Mouse (Mus musculus) neural tube, embryonic 13.5 days (tissue): ENCODE measurements at regions not wholly inside any gene's neighbourhood (a gene's known extent, or its start where the extent isn't known, plus 50 kb on each side); places are given as distances from the start of the nearest gene placed in this dataset.
A peak's percentile ranks its signal among the peaks of the same experiment; 100 is the strongest.

Experiments
- ATAC-seq: fragments of 200-750 bp; cut with Nextera tagmentation; 2 replicates; pipeline ENCODE4 v1.8.0; 2017; ENCODE audit warnings: low read depth, mild to moderate bottlenecking, moderate TSS enrichment, moderate library complexity
- H3K27ac ChIP-seq: fragments of 300-500 bp; sonication (generic); replicated peaks from 2 replicates; pipeline ENCODE4 v1.5.1; 2015; ENCODE audit warnings: moderate library complexity, mild to moderate bottlenecking, inconsistent platforms
- H3K27me3 ChIP-seq: fragments of 300-500 bp; sonication (generic); 2 replicates; pipeline ENCODE4 v1.6.1; 2015; ENCODE audit warnings: mild to moderate bottlenecking, inconsistent platforms
- H3K36me3 ChIP-seq: fragments of 300-500 bp; sonication (generic); 2 replicates; pipeline ENCODE4 v1.6.1; 2015; ENCODE audit warnings: mild to moderate bottlenecking, inconsistent platforms
- H3K4me1 ChIP-seq: fragments of 300-500 bp; sonication (generic); replicated peaks from 2 replicates; pipeline ENCODE4 v1.6.1; 2015; ENCODE audit warnings: inconsistent platforms
- H3K4me2 ChIP-seq: fragments of 300-500 bp; sonication (generic); 2 replicates; pipeline ENCODE4 v1.6.1; 2015; ENCODE audit warnings: inconsistent platforms, mild to moderate bottlenecking, moderate library complexity
- H3K4me3 ChIP-seq: fragments of 300-500 bp; sonication (generic); 2 replicates; pipeline ENCODE4 v1.5.1; 2015; ENCODE audit warnings: mild to moderate bottlenecking, inconsistent platforms
- H3K9ac ChIP-seq: fragments of 300-500 bp; sonication (generic); 2 replicates; pipeline ENCODE4 v1.6.1; 2015; ENCODE audit warnings: moderate library complexity, mild to moderate bottlenecking, inconsistent platforms
- H3K9me3 ChIP-seq: fragments of 300-500 bp; sonication (generic); 2 replicates; pipeline ENCODE4 v1.6.1; 2016; ENCODE audit warnings: inconsistent platforms
- WGBS: fragments of 180-500 bp; shearing (Covaris S2); methylation state at CpG from one replicate; pipeline ENCODE4 v1.1.7; 2015; 5-methylcytosine and 5-hydroxymethylcytosine counted together

DNA sequence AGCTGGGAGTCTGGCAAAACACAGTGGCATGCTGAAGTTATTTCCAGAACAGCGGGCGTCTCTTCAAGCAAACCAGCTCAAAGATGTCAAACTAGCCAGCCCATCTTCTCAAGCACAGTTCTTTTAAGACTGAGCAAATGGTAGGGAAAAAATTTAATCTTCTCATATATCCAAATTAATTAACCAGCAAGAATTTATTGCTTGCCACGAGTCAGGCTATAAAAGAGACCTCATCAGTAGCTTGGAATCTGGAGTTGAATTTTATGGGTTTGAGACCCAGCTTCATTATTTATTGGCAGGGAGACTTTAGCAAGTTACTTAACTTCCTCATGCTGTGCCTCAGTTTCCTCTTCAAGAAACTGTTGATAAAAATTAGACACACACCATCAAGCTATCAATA lies 742.5 kb upstream of the Tmpo start:
- Histone ChIP-seq H3K9me3 (no peaks in the 10 kb centered on the region), H3K4me3 (no peak overlapping the region), H3K27ac (no peak overlapping the region), H3K9ac (no peak overlapping the region), H3K36me3 (no peaks in the 10 kb centered on the region), H3K4me1 (no peaks in the 10 kb centered on the region), H3K4me2 (no peak overlapping the region), H3K27me3 (no peaks in the 10 kb centered on the region)
- WGBS: 60% methylated on average over 3 of the region's 3 CpGs
- no peak for ATAC-seq

DNA sequence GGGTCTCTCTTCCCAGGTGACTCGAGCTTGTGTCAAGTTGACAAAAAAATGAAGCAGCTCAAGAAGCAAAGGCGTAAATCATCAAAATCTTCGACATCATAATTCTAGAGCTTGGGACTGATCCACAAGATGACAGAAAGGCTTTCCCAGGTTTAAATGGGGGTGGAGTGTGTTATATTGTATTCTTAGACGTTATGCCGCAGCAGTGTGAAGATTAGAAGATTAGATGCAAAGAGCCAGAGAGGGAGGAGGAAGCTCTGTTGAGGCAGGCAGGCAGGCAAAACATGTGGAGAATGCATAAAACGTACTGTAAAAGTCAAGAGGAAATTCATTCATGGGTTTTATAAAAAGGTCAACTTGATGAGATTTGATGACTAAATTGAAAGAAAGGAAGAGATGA lies 708.7 kb upstream of the Tmpo start:
- no peak overlapping the region for H3K4me2 ChIP-seq
- no peaks in the 10 kb centered on the region for H3K9me3 ChIP-seq
- no peaks in the 10 kb centered on the region for H3K36me3 ChIP-seq
- H3K27me3 ChIP-seq: no peaks in the 10 kb centered on the region
- H3K27ac ChIP-seq: no peak overlapping the region
- no peak overlapping the region for H3K9ac ChIP-seq
- H3K4me1 ChIP-seq: no peaks in the 10 kb centered on the region
- no peak overlapping the region for H3K4me3 ChIP-seq
- no peak for ATAC-seq
- 90% methylated on average over 6 of the region's 6 CpGs for WGBS

- WGBS: 91% methylated on average over 4 of the region's 4 CpGs
- Histone ChIP-seq H3K4me3 (no peak overlapping the region), H3K4me1 (no peaks in the 10 kb centered on the region), H3K9me3 (no peaks in the 10 kb centered on the region), H3K27me3 (no peaks in the 10 kb centered on the region), H3K27ac (no peak overlapping the region), H3K4me2 (no peak overlapping the region), H3K36me3 (no peaks in the 10 kb centered on the region), H3K9ac (no peak overlapping the region)
- no peak for ATAC-seq
Observed at GRCm38 (mm10) chr10:91888537-91888936, 707.4 kb upstream of the Tmpo start.

GRCm38 (mm10) chr10:91883155-91883554 lies 702.0 kb upstream of the Tmpo start:
- Histone ChIP-seq H3K9me3 (no peaks in the 10 kb centered on the region), H3K27ac (no peak overlapping the region), H3K27me3 (no peaks in the 10 kb centered on the region), H3K9ac (no peak overlapping the region), H3K4me1 (peaks cover 9% of the 10 kb centered on the region), H3K4me2 (no peak overlapping the region), H3K4me3 (no peak overlapping the region), H3K36me3 (no peaks in the 10 kb centered on the region)
- ATAC-seq: no peak
- WGBS: 61% methylated on average over 5 of the region's 5 CpGs

- Histone ChIP-seq H3K4me3 (no peak overlapping the region), H3K36me3 (no peaks in the 10 kb centered on the region), H3K9ac (no peak overlapping the region), H3K4me2 (no peak overlapping the region), H3K4me1 (peaks cover 9% of the 10 kb centered on the region), H3K27ac (no peak overlapping the region), H3K27me3 (no peaks in the 10 kb centered on the region), H3K9me3 (no peaks in the 10 kb centered on the region)
- 77% methylated on average over 4 of the region's 4 CpGs for WGBS
- no peak for ATAC-seq
Observed at GRCm38 (mm10) chr10:91882481-91882880, 701.4 kb upstream of the Tmpo start.

GRCm38 (mm10) chr10:91881521-91882228 lies 700.6 kb upstream of the Tmpo start:
- Histone ChIP-seq H3K4me2 (no peak overlapping the region), H3K9ac (no peak overlapping the region), H3K27ac (peak overlapping the region; percentile 56; the same call in 1 of the 2 replicates), H3K27me3 (no peaks in the 10 kb centered on the region), H3K4me1 (peaks cover 9% of the 10 kb centered on the region), H3K36me3 (no peaks in the 10 kb centered on the region), H3K4me3 (no peak overlapping the region), H3K9me3 (no peaks in the 10 kb centered on the region)
- ATAC-seq: no peak
- WGBS: 25% methylated on average over 9 of the region's 9 CpGs

- 92% methylated on average over 3 of the region's 3 CpGs for WGBS
- no peak overlapping the region for H3K9ac ChIP-seq
Observed at GRCm38 (mm10) chr10:91875450-91875849, 694.3 kb upstream of the Tmpo start.

GRCm38 (mm10) chr10:91871244-91871643 lies 690.1 kb upstream of the Tmpo start:
- WGBS: 66% methylated on average over 4 of the region's 4 CpGs
- Histone ChIP-seq H3K4me2 (no peak overlapping the region), H3K27me3 (no peaks in the 10 kb centered on the region), H3K27ac (no peak overlapping the region), H3K4me3 (no peak overlapping the region), H3K9ac (no peak overlapping the region), H3K4me1 (no peaks in the 10 kb centered on the region), H3K36me3 (no peaks in the 10 kb centered on the region), H3K9me3 (no peaks in the 10 kb centered on the region)
- no peak for ATAC-seq

More at GRCm38 (mm10) chr10:91875450-91875849, 694.3 kb upstream of the Tmpo start:
- no peaks in the 10 kb centered on the region for H3K27me3 ChIP-seq
- H3K4me1 ChIP-seq: no peaks in the 10 kb centered on the region
- H3K4me2 ChIP-seq: no peak overlapping the region
- H3K4me3 ChIP-seq: no peak overlapping the region
- ATAC-seq: no peak
- H3K27ac ChIP-seq: no peak overlapping the region
- H3K9me3 ChIP-seq: no peaks in the 10 kb centered on the region
- no peaks in the 10 kb centered on the region for H3K36me3 ChIP-seq

DNA sequence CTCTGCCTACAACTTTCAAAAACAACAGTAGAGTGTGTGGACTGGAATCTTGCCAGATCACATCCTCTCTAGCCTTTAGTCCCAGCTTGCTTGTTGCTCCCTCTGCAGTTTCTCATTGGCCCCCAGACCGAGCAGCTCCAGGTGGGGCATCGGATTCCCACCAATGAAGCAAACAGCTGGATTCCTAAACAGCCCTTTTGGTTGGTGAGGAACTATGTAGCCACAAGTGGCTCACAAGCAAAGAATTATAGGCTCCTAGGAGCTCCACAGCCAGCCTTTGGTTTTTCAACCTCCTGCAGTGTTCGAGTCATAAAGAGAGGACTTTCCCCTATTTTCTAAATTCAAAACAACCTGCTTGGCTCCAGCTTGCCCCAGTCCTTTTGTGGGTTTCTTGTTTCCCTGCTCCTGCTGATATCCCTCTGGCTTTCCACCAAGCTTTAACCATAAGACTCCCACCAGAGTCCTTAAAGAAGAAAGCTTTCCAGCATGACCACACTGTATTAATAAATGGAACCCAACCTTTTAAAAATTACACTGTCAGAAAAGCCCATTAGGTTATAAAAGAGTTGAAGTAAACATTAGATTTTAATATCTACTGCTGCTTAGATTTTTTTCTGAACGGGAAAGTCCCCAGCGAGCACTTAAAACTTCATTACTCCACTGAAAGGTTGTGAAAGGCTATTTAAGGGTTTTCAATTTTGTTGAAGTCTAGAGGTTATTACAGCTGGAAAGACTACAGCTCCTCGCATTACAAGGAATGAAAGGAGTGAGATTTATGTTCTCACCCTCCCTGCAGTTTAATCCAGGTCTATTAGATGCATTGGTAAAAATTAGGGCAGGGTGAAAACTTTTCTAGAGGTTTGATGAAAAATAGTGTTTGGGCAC lies 677.8 kb upstream of the Tmpo start:
- Histone ChIP-seq H3K9me3 (no peaks in the 10 kb centered on the region), H3K36me3 (no peaks in the 10 kb centered on the region), H3K4me1 (0 out of 2 replicates have a peak, but pooled peaks cover 5% of the 10 kb centered on the region), H3K4me3 (no peak overlapping the region), H3K9ac (no peak overlapping the region), H3K27ac (no peak overlapping the region), H3K27me3 (no peaks in the 10 kb centered on the region), H3K4me2 (no peak overlapping the region)
- 16% methylated on average over 6 of the region's 6 CpGs for WGBS
- ATAC-seq: peak; percentile 50; the same call in 1 of the 2 replicates

DNA sequence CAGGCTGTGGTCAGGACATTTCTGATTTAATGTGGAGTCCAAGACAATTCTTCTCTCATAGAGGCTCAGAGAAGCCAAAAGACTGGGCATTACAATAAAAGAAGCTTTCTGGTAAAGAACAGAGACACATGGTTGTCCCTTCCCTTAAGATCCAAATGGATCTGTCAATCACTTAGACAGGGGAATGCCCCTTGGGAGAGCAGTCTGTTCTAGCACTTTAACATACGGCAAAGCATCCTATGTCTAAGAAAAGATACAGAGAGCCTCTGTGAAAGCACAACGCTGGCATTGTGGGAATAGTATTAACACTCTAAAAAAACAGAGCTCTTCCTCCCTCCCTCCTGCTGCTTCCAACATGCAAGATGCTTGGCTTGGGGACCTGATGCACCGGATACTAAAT lies 646.0 kb upstream of the Tmpo start:
- H3K27ac ChIP-seq: no peak overlapping the region
- no peak for ATAC-seq

GRCm38 (mm10) chr10:91823499-91823898 lies 642.4 kb upstream of the Tmpo start:
- Histone ChIP-seq H3K9me3 (no peaks in the 10 kb centered on the region), H3K4me2 (no peak overlapping the region), H3K27me3 (no peaks in the 10 kb centered on the region), H3K36me3 (no peaks in the 10 kb centered on the region), H3K4me1 (no peaks in the 10 kb centered on the region), H3K9ac (no peak overlapping the region), H3K27ac (no peak overlapping the region), H3K4me3 (no peak overlapping the region)
- ATAC-seq: no peak
- WGBS: 90% methylated on average over 5 of the region's 5 CpGs

More for the DNA sequence above, 646.0 kb upstream of the Tmpo start:
- Histone ChIP-seq H3K4me1 (no peaks in the 10 kb centered on the region), H3K4me3 (no peak overlapping the region), H3K9me3 (no peaks in the 10 kb centered on the region), H3K36me3 (no peaks in the 10 kb centered on the region), H3K27me3 (no peaks in the 10 kb centered on the region), H3K4me2 (no peak overlapping the region), H3K9ac (no peak overlapping the region)
- 39% methylated on average over 3 of the region's 3 CpGs for WGBS

- no peak overlapping the region for H3K4me3 ChIP-seq
- H3K4me2 ChIP-seq: no peak overlapping the region
- no peak overlapping the region for H3K27ac ChIP-seq
- H3K9ac ChIP-seq: no peak overlapping the region
- ATAC-seq: no peak
- no peaks in the 10 kb centered on the region for H3K27me3 ChIP-seq
- H3K4me1 ChIP-seq: no peaks in the 10 kb centered on the region
- no peaks in the 10 kb centered on the region; the same call in 1 of the 2 replicates for H3K9me3 ChIP-seq
- WGBS: 86% methylated on average over 3 of the region's 3 CpGs
- no peaks in the 10 kb centered on the region for H3K36me3 ChIP-seq
Observed at GRCm38 (mm10) chr10:91804870-91805269, 623.8 kb upstream of the Tmpo start.
